Mouse (Mus musculus) gastrocnemius, postnatal 10 days (tissue): Measurements from ENCODE around the gene Hyou1. TPM values are rescaled to one million over a fixed set of nuclear protein-coding genes. Genes with fewer than 3 reads are reported as not detected.

Experiments used
- microRNA-seq, 2 experiments: library from miRNA; unstranded; fragments of <30 nt; microRNA quantifications; one replicate each; pipeline ENCODE4 v1.2.0; 2021
- total RNA-seq, 2 experiments: library from RNA; stranded (reverse); gene quantifications; 2 replicates each; pipeline ENCODE4 v1.2.3; 2021

The Hyou1 gene
- total RNA-seq, 2 experiments from 2014 or later, result 27.0 to 36.3 TPM

Small RNA genes lying within 50 kb of the gene (microRNA-seq; reads per million reads assigned to microRNA genes)
- 0 reads per million in 2 experiments for gene Gm44335
- gene Mir7085, result 0 to 0.25 reads per million in 2 experiments

Other genes with a start within 250 kb of the Hyou1 start
- gene Mcam, start 245.0 kb upstream of the Hyou1 start, total RNA-seq, result 100 to 1,000 TPM; 107 to 115 TPM
- 10 to 100 TPM; 15.8 to 22.1 TPM for gene Cbl, start 145.4 kb upstream of the Hyou1 start, total RNA-seq
- gene Ccdc153, start 138.8 kb upstream of the Hyou1 start, total RNA-seq, result not detected
- gene Pdzd3, start 128.0 kb upstream of the Hyou1 start, total RNA-seq, result 1 to 10 TPM; 1.2 to 1.4 TPM
- gene Nlrx1, start 110.9 kb upstream of the Hyou1 start, total RNA-seq, result 10 to 100 TPM; 21.6 to 23.0 TPM
- 1 to 10 TPM in 1 of 2 experiments, under 1 TPM in 1; 0.68 to 1.3 TPM for gene Abcg4, start 90.9 kb upstream of the Hyou1 start, total RNA-seq
- gene Hinfp, start 73.8 kb upstream of the Hyou1 start, total RNA-seq, result 10 to 100 TPM in 1 of 2 experiments, 1 to 10 TPM in 1; 9.8 to 11.0 TPM
- gene C2cd2l, start 59.2 kb upstream of the Hyou1 start, total RNA-seq, result 10 to 100 TPM in 1 of 2 experiments, 1 to 10 TPM in 1; 7.5 to 15.7 TPM
- gene Dpagt1, start 53.5 kb upstream of the Hyou1 start, total RNA-seq, result 10 to 100 TPM; 11.7 to 17.0 TPM
- 10 to 100 TPM; 41.0 to 47.2 TPM for gene H2afx, start 44.8 kb upstream of the Hyou1 start, total RNA-seq
- 10 to 100 TPM; 29.2 to 31.0 TPM for gene Hmbs, start 35.3 kb upstream of the Hyou1 start, total RNA-seq
- gene Vps11, start 17.8 kb upstream of the Hyou1 start, total RNA-seq, result 10 to 100 TPM; 18.2 to 20.2 TPM
- gene Slc37a4, start 17.4 kb downstream of the Hyou1 start, total RNA-seq, result 100 to 1,000 TPM; 120 to 138 TPM
- gene Rps25, start 27.6 kb downstream of the Hyou1 start, total RNA-seq, result 1,000 to 10,000 TPM; 1,287 to 1,346 TPM
- gene Trappc4, start 28.1 kb downstream of the Hyou1 start, total RNA-seq, result 10 to 100 TPM; 28.2 to 35.3 TPM
- 10 to 100 TPM in 1 of 2 experiments, 1 to 10 TPM in 1; 5.9 to 10.2 TPM for gene Ccdc84, start 39.1 kb downstream of the Hyou1 start, total RNA-seq
- not detected for gene Foxr1, start 61.6 kb downstream of the Hyou1 start, total RNA-seq
- gene Upk2, start 75.5 kb downstream of the Hyou1 start, total RNA-seq, result under 1 TPM; 0.38 to 0.65 TPM
- 10 to 100 TPM; 65.4 to 77.6 TPM for gene Bcl9l, start 103.3 kb downstream of the Hyou1 start, total RNA-seq
- not detected for gene Cxcr5, start 182.4 kb downstream of the Hyou1 start, total RNA-seq
- gene Ddx6, start 225.4 kb downstream of the Hyou1 start, total RNA-seq, result 10 to 100 TPM; 72.0 to 78.9 TPM